Mouse (Mus musculus): ENCODE results near the gene Gm9999.

DNA sequence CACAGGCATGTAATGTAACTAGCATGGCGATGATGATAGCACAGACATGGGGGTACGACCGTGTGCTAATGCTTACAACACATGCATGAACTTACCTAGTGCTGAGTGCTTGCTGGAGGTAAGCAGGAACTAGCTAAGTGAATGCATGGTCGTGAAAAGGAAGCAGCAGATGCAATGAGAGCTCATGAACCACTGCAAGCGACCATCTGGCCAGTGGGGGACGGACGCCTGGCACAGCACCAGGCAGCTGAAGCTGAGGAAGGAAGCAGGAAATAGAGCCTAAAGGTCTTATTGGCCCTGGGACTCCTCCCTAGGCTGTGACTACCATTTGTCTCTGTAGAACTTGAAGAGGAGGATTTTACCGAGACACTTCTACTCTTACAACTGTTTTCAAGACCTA lies 48.6 kb upstream of the Gm9999 start:
- TF ChIP-seq CTCF (IDR thresholded peaks at IDR 0.05) (no peak), POLR2A (IDR thresholded peaks at IDR 0.05; ENCODE audit: insufficient read depth, low read depth, low read length) (no peak), EP300 (IDR thresholded peaks at IDR 0.05; ENCODE audit: insufficient read depth, low read depth, low read length) (no peak)
